In the genomic region with DNA sequence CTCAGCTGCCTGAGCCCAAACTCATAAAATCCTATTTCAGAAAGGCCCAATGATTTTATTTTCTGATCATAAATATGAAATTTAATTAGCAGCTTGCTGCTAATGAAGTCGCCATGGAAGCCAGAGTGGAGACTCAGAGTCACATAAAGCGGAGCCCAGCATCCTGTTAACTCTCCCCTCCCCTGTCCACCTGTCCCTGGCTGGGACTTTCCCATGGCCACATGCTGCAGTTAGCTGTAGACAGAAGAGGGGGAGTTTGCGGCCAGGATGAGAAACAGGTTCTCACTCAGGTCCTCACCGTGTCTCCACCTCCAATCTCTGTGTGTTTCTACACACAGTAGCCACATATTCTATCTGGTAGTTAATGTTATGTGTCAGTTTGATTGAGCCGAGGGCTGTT, we compare ENCODE assay signal across 1 mouse cellular context.
TF ChIP-seq lines count a peak whose summit lies in the region.

No protein-coding gene starts in this region.

TF ChIP-seq in CH12.LX, 34 proteins besides CTCF, POLR2A, EP300 and RAD21 (continued from another document):
- peak; percentile 73; the same call in 1 of the 2 replicates for TF ChIP-seq CHD2 (IDR thresholded peaks at IDR 0.05; ENCODE audit: low read length)
- TF ChIP-seq ZC3H11A (IDR thresholded peaks at IDR 0.05; ENCODE audit: low read depth, low read length): no peak
- peak; percentile 59 for TF ChIP-seq BHLHE40 (IDR thresholded peaks at IDR 0.05; ENCODE audit: low read depth, low read length)
- peak; percentile 97 for TF ChIP-seq TCF12 (IDR thresholded peaks at IDR 0.05; ENCODE audit: low read depth, low read length)
- TF ChIP-seq MYC (IDR thresholded peaks at IDR 0.05; ENCODE audit: low read depth, low read length): peak; percentile 98
- TF ChIP-seq ZKSCAN1 (IDR thresholded peaks at IDR 0.05; ENCODE audit: borderline replicate concordance, low read depth, low read length): no peak
- 0 out of 2 replicates have a peak, but pooled peaks have one; percentile 23 for TF ChIP-seq NELFE (IDR thresholded peaks at IDR 0.05; ENCODE audit: low read depth, low read length)
- no peak for TF ChIP-seq GABPA (IDR thresholded peaks at IDR 0.05; ENCODE audit: insufficient replicate concordance, low read depth, low read length)
- TF ChIP-seq SMC3 (IDR thresholded peaks at IDR 0.05; ENCODE audit: low read depth, low read length): no peak; the same call in none of the 2 replicates
- no peak for TF ChIP-seq TBP (conservative IDR thresholded peaks at IDR 0.05; ENCODE audit: low read depth, low read length)
